Mouse (Mus musculus) hindbrain, embryonic 12.5 days (tissue): Measurements from ENCODE around the gene Gm42417. TPM values are rescaled to one million over a fixed set of nuclear protein-coding genes. Genes with fewer than 3 reads are reported as not detected.

ENCODE experiments used
- ATAC-seq: fragments of 200-750 bp; cut with Nextera tagmentation; 2 replicates; pipeline ENCODE4 v1.8.0; 2017; ENCODE audit warnings: moderate TSS enrichment; ENCODE audit not compliant: low FRiP score
- H3K27ac ChIP-seq: fragments of 300-500 bp; sonication (generic); 2 replicates; pipeline ENCODE4 v1.5.1; 2016; ENCODE audit warnings: mild to moderate bottlenecking
- H3K27me3 ChIP-seq: fragments of 300-500 bp; sonication (generic); 2 replicates; pipeline ENCODE4 v1.6.1; 2016; ENCODE audit warnings: mild to moderate bottlenecking
- H3K36me3 ChIP-seq: fragments of 300-500 bp; sonication (generic); 2 replicates; pipeline ENCODE4 v1.6.1; 2016; ENCODE audit warnings: mild to moderate bottlenecking
- H3K4me1 ChIP-seq: fragments of 300-500 bp; sonication (generic); 2 replicates; pipeline ENCODE4 v1.6.1; 2016
- H3K4me2 ChIP-seq: fragments of 300-500 bp; sonication (generic); replicated peaks from 2 replicates; pipeline ENCODE4 v1.6.1; 2016; ENCODE audit warnings: mild to moderate bottlenecking
- H3K4me3 ChIP-seq: fragments of 300-500 bp; sonication (generic); 2 replicates; pipeline ENCODE4 v1.5.1; 2016; ENCODE audit warnings: mild to moderate bottlenecking
- H3K9ac ChIP-seq: fragments of 300-500 bp; sonication (generic); 2 replicates; pipeline ENCODE4 v1.6.1; 2016; ENCODE audit warnings: mild to moderate bottlenecking, moderate library complexity
- H3K9me3 ChIP-seq: fragments of 300-500 bp; sonication (generic); replicated peaks from 2 replicates; pipeline ENCODE4 v1.6.1; 2016; ENCODE audit warnings: mild to moderate bottlenecking
- WGBS: fragments of 180-500 bp; shearing (Covaris S2); methylation state at CpG from one replicate; pipeline ENCODE4 v1.1.7; 2016; 5-methylcytosine and 5-hydroxymethylcytosine counted together
- polyA plus RNA-seq: library from polyadenylated mRNA; unstranded; fragments of >200 nt; fragmentation: Nextera tagmentation; extraction: Ambion mirVana; gene quantifications from 2 replicates; pipeline ENCODE4 v1.2.1, GENCODE M21; 2016

Gene Gm42417
- polyA plus RNA-seq, 1 experiment from 2014 or later: not detected

DNA sequence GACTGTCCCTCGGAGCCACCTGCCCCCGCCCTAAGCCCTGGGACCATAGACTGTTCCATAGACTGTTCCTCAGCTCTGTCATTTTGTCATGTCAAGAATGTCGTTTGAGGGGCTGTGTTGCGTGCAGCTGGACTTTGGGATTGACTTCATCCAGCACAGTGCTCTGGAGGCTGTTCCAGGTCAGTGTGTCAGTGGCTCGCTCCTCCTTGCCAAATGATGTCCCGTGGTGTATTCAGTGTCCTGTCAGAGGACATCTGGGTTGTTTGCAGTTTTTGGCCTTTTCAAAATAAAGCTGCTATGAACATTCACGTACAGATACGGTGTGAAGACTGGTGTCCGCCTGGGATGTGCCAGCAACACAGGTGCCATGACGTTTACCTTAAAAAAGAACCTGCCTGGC, 12.3 kb downstream of the Gm42417 start:
- H3K4me3 ChIP-seq: no peak overlapping the region
- H3K27me3 ChIP-seq: no peaks in the 10 kb centered on the region
- peaks cover 60% of the 10 kb centered on the region for H3K36me3 ChIP-seq
- H3K4me1 ChIP-seq: peaks cover 6% of the 10 kb centered on the region; the same call in 1 of the 2 replicates
- WGBS: 93% methylated on average over 10 of the region's 10 CpGs
- no peak for ATAC-seq
- H3K27ac ChIP-seq: no peak overlapping the region
- no peak overlapping the region for H3K4me2 ChIP-seq
- H3K9me3 ChIP-seq: no peaks in the 10 kb centered on the region
- no peak overlapping the region for H3K9ac ChIP-seq

DNA sequence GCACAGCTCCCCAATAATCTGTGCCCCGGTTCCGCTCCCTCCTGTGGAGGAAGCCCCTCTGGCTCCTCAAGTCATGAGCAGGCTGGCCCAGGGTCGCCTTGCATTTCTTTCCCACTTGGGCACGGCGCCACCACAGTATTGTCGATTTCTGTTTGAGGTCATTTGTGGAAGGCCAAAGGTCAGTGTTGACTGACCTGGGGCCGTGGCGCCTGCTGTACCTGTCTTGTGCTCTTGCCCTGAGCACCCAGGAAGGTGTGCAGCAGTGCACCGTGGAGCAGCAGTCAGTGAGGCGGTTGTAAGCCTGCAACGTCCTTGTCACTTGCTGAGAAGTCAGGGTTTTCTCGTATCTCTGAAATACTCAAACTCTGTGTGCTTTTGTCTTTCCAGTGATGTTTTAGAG, 13.5 kb downstream of the Gm42417 start:
- H3K9me3 ChIP-seq: no peaks in the 10 kb centered on the region
- H3K27ac ChIP-seq: no peak overlapping the region
- H3K9ac ChIP-seq: no peak overlapping the region
- H3K4me1 ChIP-seq: peaks cover 6% of the 10 kb centered on the region; the same call in 1 of the 2 replicates
- no peak overlapping the region for H3K4me3 ChIP-seq
- H3K27me3 ChIP-seq: no peaks in the 10 kb centered on the region
- no peak overlapping the region for H3K4me2 ChIP-seq
- no peak for ATAC-seq
- 88% methylated on average over 12 of the region's 12 CpGs for WGBS
- H3K36me3 ChIP-seq: peaks cover 61% of the 10 kb centered on the region

DNA sequence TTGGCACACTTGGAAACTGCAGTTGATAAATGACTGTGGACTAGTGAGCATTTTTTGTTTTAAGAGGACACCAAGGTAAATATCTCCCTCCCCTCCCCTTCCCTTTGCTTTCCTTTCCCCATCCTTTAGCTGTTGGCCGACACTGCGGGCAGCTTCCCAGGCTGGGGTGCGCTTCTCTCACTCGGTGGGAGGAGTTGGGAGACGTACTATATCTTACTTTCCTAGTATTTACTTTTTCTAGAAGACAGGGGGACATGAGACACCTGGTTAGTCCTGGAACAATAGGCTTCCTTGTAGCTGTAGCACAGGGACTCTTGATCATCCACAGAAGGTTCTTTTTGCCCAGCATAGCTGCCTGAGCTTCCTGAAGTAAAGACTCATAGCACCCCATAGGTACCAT, 15.2 kb downstream of the Gm42417 start:
- no peak overlapping the region for H3K4me2 ChIP-seq
- no peaks in the 10 kb centered on the region for H3K27me3 ChIP-seq
- WGBS: 93% methylated on average over 5 of the region's 5 CpGs
- peaks cover 3% of the 10 kb centered on the region; the same call in 1 of the 2 replicates for H3K4me1 ChIP-seq
- no peaks in the 10 kb centered on the region for H3K9me3 ChIP-seq
- H3K36me3 ChIP-seq: peaks cover 76% of the 10 kb centered on the region
- no peak overlapping the region for H3K4me3 ChIP-seq
- H3K9ac ChIP-seq: no peak overlapping the region
- ATAC-seq: no peak
- H3K27ac ChIP-seq: no peak overlapping the region

DNA sequence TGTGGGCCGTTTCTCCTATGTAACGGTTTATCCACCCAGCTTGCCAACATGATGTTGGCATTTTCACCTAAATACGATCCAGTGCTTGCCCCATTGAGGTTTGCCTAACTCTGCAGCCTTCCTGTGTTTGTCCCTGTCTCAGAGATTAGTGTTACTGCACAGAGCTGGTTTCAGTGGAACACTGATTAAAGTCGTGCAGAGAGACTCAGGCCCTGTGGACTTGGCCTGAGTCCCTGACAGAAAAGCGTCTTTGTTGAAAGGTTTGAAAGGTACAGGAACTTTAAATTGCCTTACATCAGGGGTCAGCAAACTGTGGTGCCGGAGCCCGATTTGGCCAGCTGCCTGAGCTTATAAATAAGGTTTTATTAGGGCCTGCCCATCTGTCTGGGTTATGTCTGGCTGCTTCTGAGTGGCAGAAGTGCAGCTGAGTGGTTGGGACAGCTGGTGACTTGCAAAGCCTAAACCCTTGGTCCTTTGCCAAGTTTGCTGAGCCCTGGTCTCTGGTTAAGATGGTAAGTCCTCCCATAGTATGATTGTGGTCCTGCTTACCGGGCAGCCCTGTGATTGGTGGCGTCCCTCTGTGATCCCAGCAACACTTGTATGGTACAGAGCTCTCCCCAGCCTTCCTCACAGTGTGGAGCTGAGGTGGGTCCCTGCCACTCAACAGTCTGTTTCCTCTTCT, 15.8 kb downstream of the Gm42417 start:
- Histone ChIP-seq H3K27me3 (no peaks in the 10 kb centered on the region), H3K36me3 (peaks cover 78% of the 10 kb centered on the region), H3K9ac (no peak overlapping the region), H3K9me3 (no peaks in the 10 kb centered on the region), H3K4me3 (no peak overlapping the region), H3K4me1 (peaks cover 3% of the 10 kb centered on the region; the same call in 1 of the 2 replicates), H3K27ac (peak overlapping the region; percentile 57), H3K4me2 (no peak overlapping the region)
- ATAC-seq: peak; percentile 47
- 70% methylated on average over 9 of the region's 9 CpGs for WGBS

DNA sequence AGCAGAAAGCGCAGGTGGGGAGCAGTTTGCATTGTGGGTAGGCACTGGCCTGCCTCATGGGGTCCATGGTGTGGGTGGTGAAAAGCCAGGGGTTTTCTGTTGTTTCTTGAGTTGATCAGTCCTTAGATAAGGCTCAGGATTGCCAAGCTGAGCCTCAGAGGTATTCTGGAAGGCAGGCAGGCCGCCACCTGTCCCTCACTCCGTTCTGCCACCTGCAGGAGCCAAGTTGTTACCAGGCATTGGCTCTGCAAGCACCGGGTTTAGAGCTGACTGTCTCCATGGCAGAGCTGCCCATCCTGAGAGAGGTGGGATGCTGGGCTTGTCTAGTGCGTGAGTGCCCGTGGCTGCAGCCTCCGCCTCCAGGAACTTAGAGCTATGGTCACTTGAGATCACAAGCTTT, 17.0 kb downstream of the Gm42417 start:
- 93% methylated on average over 7 of the region's 7 CpGs for WGBS
- H3K4me3 ChIP-seq: no peak overlapping the region
- peaks cover 3% of the 10 kb centered on the region; the same call in 1 of the 2 replicates for H3K4me1 ChIP-seq
- no peak overlapping the region for H3K4me2 ChIP-seq
- H3K9ac ChIP-seq: no peak overlapping the region
- H3K9me3 ChIP-seq: no peaks in the 10 kb centered on the region
- no peak for ATAC-seq
- peaks cover 84% of the 10 kb centered on the region for H3K36me3 ChIP-seq
- H3K27ac ChIP-seq: no peak overlapping the region
- no peaks in the 10 kb centered on the region for H3K27me3 ChIP-seq

DNA sequence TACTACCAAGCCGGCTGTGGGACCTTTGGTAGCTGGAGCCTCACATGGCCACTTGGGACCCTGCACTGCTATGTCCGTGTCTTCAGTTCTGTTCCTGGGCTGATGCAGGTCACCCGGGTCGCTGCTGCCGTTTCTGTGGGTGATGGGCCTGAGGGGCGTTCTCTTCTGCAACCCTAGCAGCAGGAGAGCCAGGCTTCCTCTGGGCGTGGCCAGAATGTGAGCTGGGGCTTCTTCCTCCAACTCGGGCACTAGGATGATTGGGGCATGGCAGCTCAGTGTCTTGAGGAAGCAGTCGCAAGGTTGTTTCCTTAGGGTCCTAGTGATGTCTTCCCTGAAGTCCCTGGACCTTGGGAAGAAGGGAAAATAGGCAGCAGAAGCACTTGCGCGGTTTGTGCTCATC, 19.6 kb downstream of the Gm42417 start:
- no peaks in the 10 kb centered on the region for H3K9me3 ChIP-seq
- H3K27me3 ChIP-seq: no peaks in the 10 kb centered on the region
- H3K36me3 ChIP-seq: peaks cover 68% of the 10 kb centered on the region
- H3K9ac ChIP-seq: no peak overlapping the region
- no peak overlapping the region for H3K4me3 ChIP-seq
- no peak overlapping the region for H3K27ac ChIP-seq
- WGBS: 84% methylated on average over 11 of the region's 11 CpGs
- no peak overlapping the region for H3K4me2 ChIP-seq
- no peak for ATAC-seq
- H3K4me1 ChIP-seq: peaks cover 14% of the 10 kb centered on the region

DNA sequence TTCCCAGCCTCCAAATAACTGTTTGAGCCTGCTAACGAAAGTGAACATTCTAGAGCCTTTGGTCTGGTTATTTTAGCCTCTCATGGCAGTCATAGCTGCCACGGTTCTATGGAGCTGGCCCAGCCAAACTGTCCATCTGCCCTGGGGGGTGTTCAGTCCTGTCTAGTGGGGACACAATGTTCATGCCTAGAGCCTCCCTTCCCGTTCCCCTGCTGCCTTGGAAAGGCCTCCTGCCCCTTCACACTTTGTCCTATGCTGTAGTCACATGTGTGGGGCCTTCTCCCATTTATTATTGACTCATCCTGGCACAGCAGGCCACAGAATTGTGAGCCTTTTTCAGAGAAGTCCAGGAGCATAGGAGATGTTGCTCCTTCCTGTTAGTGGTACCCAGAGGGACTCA, 21.0 kb downstream of the Gm42417 start:
- no peak overlapping the region for H3K4me3 ChIP-seq
- no peak overlapping the region for H3K27ac ChIP-seq
- WGBS: 89% methylated on average over 3 of the region's 3 CpGs
- H3K9me3 ChIP-seq: no peaks in the 10 kb centered on the region
- no peak overlapping the region for H3K4me2 ChIP-seq
- H3K4me1 ChIP-seq: peaks cover 26% of the 10 kb centered on the region
- ATAC-seq: no peak
- H3K9ac ChIP-seq: no peak overlapping the region
- H3K36me3 ChIP-seq: peaks cover 57% of the 10 kb centered on the region
- H3K27me3 ChIP-seq: no peaks in the 10 kb centered on the region

DNA sequence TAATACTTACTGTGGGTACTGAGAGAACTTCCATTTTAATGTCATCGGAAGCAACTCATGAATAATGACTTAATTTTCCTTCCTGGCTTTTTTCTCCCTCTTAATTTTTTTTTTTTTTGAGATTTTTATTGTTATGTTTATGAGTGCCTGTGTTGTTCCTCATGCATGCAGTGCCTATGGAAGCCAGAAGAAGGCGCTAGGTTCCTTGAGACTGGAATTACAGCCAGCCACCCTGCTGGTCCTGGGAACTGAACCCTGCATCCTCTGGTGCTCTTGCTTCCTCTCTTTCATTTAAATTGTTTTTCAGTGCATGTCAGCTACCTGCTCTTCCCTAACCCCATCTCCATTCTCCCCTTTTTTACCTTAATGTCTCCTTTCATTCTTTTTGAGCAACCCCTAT, 25.5 kb downstream of the Gm42417 start:
- Histone ChIP-seq H3K27me3 (no peaks in the 10 kb centered on the region), H3K4me3 (peak overlapping the region; percentile 96), H3K27ac (no peak overlapping the region), H3K4me2 (peak overlapping the region; percentile 80), H3K4me1 (peaks cover 28% of the 10 kb centered on the region), H3K9ac (no peak overlapping the region), H3K9me3 (no peaks in the 10 kb centered on the region), H3K36me3 (peaks cover 16% of the 10 kb centered on the region)
- no peak for ATAC-seq
- WGBS: 43% methylated on average over 2 of the region's 2 CpGs

DNA sequence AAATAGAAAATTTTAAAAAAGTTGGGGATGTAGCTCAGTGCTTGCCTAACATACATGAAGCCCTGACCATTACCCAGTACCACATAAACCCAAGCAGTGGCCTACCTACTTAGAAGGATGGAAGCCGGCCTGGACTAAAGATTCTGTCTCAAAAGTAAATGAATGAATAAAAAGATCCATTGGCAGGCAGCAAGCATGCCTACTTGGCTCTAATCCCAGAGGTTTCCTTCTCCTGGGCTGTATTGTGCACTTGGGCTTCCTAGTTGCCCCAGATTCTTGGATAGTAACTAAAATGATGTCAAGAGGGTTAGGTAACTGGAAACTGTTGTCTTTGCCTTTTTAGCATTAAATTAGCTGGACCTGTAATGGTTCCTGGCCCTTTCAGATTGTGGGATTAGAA, 25.9 kb downstream of the Gm42417 start:
- H3K9ac ChIP-seq: peak overlapping the region; percentile 93
- peaks cover 14% of the 10 kb centered on the region for H3K36me3 ChIP-seq
- ATAC-seq: no peak
- peak overlapping the region; percentile 80 for H3K4me2 ChIP-seq
- WGBS: 9% methylated on average over 1 of the region's 1 CpGs
- peak overlapping the region; percentile 96 for H3K4me3 ChIP-seq
- H3K27ac ChIP-seq: no peak overlapping the region; the same call in 1 of the 2 replicates
- no peaks in the 10 kb centered on the region for H3K27me3 ChIP-seq
- peaks cover 28% of the 10 kb centered on the region for H3K4me1 ChIP-seq
- no peaks in the 10 kb centered on the region for H3K9me3 ChIP-seq

DNA sequence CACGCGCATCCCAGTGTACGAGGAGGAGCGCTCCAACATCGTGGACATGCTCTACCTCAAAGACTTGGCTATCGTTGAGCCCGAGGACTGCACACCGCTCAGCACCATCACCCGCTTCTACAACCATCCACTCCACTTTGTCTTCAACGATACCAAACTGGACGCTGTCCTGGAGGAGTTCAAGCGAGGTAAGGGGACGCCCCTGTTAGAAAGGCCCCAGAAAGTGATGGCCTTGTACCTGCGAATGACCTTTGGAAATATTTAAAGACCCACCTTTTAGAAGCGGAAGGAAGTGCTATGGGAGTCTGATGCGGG, 26.3 kb downstream of the Gm42417 start:
- H3K27me3 ChIP-seq: no peaks in the 10 kb centered on the region
- peak overlapping the region; percentile 96 for H3K4me3 ChIP-seq
- no peaks in the 10 kb centered on the region for H3K9me3 ChIP-seq
- no peak for ATAC-seq
- under 1% methylated on average over 16 of the region's 16 CpGs for WGBS
- peaks cover 28% of the 10 kb centered on the region for H3K4me1 ChIP-seq
- peak overlapping the region; percentile 99 for H3K27ac ChIP-seq
- H3K9ac ChIP-seq: peak overlapping the region; percentile 93
- H3K36me3 ChIP-seq: peaks cover 10% of the 10 kb centered on the region
- H3K4me2 ChIP-seq: peak overlapping the region; percentile 80

DNA sequence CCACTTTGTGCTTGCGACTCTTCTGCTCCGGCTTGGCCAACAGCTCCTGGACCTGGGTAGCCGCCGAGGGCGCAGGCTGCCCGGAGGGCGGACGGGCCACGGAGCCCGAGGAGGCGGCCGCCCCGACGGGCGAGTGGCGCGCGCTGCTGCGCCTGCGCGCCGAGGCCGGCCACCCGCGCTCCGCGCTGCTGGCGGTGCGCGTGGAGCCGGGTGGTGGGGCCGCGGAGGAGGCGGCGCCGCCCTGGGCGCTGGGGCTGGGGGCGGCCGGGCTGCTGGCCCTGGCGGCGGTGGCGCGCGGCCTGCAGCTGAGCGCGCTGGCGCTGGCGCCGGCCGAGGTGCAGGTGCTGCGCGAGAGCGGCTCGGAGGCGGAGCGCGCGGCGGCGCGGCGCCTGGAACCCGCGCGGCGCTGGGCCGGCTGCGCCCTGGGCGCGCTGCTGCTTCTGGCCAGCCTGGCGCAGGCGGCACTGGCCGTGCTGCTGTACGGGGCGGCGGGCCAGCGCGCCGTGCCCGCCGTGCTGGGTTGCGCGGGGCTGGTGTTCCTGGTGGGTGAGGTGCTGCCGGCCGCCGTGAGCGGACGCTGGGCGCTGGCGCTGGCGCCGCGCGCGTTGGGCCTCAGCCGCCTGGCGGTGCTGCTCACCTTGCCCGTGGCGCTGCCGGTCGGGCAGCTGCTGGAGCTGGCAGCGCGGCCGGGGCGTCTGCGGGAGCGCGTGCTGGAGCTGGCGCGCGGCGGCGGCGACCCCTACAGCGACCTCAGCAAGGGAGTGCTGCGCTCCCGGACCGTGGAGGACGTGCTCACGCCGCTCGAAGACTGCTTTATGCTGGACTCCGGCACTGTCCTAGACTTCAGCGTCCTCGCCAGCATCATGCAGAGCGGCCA, 26.9 kb downstream of the Gm42417 start:
- WGBS: 0% methylated on average over 60 of the region's 126 CpGs
- no peaks in the 10 kb centered on the region for H3K27me3 ChIP-seq

DNA sequence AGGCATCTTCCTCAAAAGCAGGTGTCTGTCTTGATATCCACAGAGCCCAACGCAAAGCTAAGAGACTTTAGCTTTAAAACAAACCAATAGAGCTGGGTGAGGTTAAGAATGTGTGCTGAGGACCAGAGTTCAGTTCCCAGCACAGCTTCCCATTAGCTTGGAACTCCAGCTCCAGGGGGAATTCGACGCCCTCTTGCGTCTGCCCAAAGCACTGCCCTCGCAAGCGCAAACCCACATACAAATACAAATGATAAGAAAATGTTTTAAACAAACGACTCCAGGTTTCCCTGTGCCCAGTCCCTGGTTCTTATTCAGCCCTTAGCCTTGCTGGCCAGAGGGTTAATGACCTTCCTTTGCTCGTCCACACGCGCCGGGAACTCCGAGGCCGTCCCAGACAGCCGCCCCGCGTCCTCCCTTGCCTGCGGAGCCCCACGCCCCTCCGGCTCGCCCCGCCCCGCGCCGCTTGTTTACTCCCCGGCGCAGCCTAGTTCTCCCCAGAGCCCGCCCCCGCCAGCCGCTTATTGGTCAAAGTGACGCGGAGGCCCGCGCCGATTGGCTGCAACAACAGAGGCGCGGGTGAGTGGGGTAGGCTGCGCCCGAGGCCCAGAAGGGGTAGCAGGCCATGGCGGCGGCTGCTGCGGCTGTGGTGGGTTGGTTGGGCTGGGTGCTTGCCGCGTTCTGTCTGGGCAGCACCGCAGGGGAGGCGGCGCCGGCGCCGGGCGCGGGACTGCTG, 27.8 kb downstream of the Gm42417 start, which contains the start of gene Cnnm3:
Gene Cnnm3 (plus strand): TSS at position 579 of the 733 bp plus-strand sequence.
- Histone ChIP-seq H3K36me3 (peaks cover 16% of the 10 kb centered on the region), H3K4me1 (peaks cover 28% of the 10 kb centered on the region), H3K27ac (peak within 1 kb of the TSS; percentile 99), H3K4me3 (peak within 1 kb of the TSS; percentile 96), H3K27me3 (no peaks in the 10 kb centered on the region), H3K9me3 (no peaks in the 10 kb centered on the region), H3K9ac (peak within 1 kb of the TSS; percentile 93), H3K4me2 (peak within 1 kb of the TSS; percentile 80)
- peak; percentile 97 for ATAC-seq
- WGBS: 1% methylated on average over 48 of the region's 51 CpGs

More for the DNA sequence above, 26.9 kb downstream of the Gm42417 start:
- ATAC-seq: peak; percentile 76
- Histone ChIP-seq H3K4me2 (peak overlapping the region; percentile 80), H3K27ac (peak overlapping the region; percentile 99), H3K9ac (peak overlapping the region; percentile 93), H3K9me3 (no peaks in the 10 kb centered on the region), H3K4me1 (peaks cover 28% of the 10 kb centered on the region), H3K4me3 (peak overlapping the region; percentile 96), H3K36me3 (peaks cover 16% of the 10 kb centered on the region)
